ENCODE assay signal across 16 mouse cellular contexts in genomic region chr14:73875916-73876315, GRCm38 (mm10).
"Had no signal": no experiment of that assay in that cellular context is flagged by ENCODE, and none has a peak within 500 bp of the region (broad histone marks: within the 10 kb centered on the region; RNA-seq: fewer than 3 reads in every experiment).

No protein-coding gene starts in this region.

- H3K4me2 ChIP-seq: neural tube, embryonic 12.5 days; neural tube, embryonic 13.5 days; neural tube, embryonic 15.5 days; stomach, embryonic 15.5 days had no signal

- H3K9me3 ChIP-seq: neural tube, embryonic 12.5 days; neural tube, embryonic 13.5 days; neural tube, embryonic 15.5 days; stomach, embryonic 15.5 days had no signal

- H3K4me3 ChIP-seq: neural tube, embryonic 12.5 days; neural tube, embryonic 13.5 days; neural tube, embryonic 15.5 days; stomach, embryonic 15.5 days had no signal

- DNase-seq: retina, postnatal 1 day; right cerebral cortex, adult 18-20 months; right cerebral cortex, postnatal 14 days; right cerebral cortex, postnatal 25 days; spleen, adult 18-20 months; thymus, adult 18-20 months; thymus, adult 2 months; thymus, postnatal 14 days; thymus, postnatal 25 days; thymus, postnatal 36 days; thymus, postnatal 4 days had no signal

- H3K27ac ChIP-seq: neural tube, embryonic 12.5 days; neural tube, embryonic 13.5 days; neural tube, embryonic 15.5 days; stomach, embryonic 15.5 days; stomach, postnatal 0 days had no signal

- H3K4me1 ChIP-seq: neural tube, embryonic 12.5 days; neural tube, embryonic 13.5 days; neural tube, embryonic 15.5 days; stomach, embryonic 15.5 days had no signal

- H3K9ac ChIP-seq: neural tube, embryonic 12.5 days; neural tube, embryonic 13.5 days; neural tube, embryonic 15.5 days; stomach, embryonic 15.5 days had no signal

- H3K27me3 ChIP-seq: neural tube, embryonic 12.5 days; neural tube, embryonic 13.5 days; neural tube, embryonic 15.5 days; stomach, embryonic 15.5 days had no signal

- H3K36me3 ChIP-seq: neural tube, embryonic 12.5 days; neural tube, embryonic 13.5 days; neural tube, embryonic 15.5 days; stomach, embryonic 15.5 days had no signal
